Mouse (Mus musculus) thymus, postnatal 0 days (tissue): Measurements from ENCODE around the gene Prpsap1. TPM values are rescaled to one million over a fixed set of nuclear protein-coding genes. Genes with fewer than 3 reads are reported as not detected.
A peak's percentile ranks its signal among the peaks of the same experiment; 100 is the strongest.

ENCODE experiments used
- DNase-seq: peaks from one replicate; pipeline ENCODE4 v3.0.0-alpha.2; 2015; ENCODE audit warnings: low spot score
- polyA plus RNA-seq: library from polyadenylated mRNA; unstranded; fragments of >200 nt; fragmentation: Nextera tagmentation; extraction: Ambion mirVana; gene quantifications from 2 replicates; pipeline ENCODE4 v1.2.1, GENCODE M21; 2015

The Prpsap1 gene
- 90.9 and 96.6 TPM in 2 replicates for polyA plus RNA-seq

DNA sequence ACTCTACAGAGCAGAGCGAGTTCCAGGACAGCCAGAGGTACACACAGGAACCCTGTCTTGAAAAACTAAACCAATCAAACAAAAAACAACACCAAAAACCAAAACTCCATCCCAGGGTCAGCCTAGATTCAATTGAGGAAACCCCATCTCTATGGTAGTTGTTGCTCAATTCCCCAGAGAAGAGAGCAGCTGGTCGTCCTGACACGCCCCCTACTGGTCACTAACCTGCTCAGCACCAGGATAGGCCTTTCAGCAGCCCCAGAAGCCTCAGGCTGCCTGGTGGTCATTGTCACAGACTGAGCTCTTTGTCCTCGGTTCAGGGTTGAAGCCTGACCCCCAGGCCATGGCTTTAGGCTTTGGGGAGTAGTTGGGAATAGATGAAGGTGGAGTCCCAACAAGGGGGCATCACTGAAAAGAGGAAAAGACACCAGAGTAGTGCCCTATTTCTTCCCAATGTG is at the start of gene Prpsap1:
Prpsap1 (minus strand) TSS at position 408 of the 458 bp plus-strand sequence.
- peak; percentile 67 for DNase-seq

- peak; percentile 36 for DNase-seq
Observed at GRCm38 (mm10) chr11:116543110-116543509, 49.1 kb upstream of the Prpsap1 start.

DNA sequence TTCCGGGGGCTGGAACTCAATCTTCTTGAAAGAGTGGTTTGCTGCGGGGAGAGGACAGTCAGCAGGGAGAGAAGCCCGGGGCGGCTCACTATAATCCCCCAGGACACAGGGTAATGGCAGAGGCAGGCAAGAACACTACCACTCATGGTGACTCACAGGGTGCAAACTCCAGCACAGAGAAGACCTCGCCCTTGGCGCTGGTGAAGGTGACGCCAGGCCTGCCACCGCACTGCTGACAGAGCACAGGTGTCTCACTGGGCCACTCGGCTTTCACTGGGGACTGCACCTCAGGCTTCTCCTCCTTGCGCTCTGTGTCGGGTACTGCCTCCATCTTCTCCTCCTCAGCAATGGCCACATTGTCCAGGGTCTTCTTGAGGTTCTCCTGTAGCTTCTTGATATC is 47.2 kb upstream of the Prpsap1 start:
- DNase-seq: no peak

DNA sequence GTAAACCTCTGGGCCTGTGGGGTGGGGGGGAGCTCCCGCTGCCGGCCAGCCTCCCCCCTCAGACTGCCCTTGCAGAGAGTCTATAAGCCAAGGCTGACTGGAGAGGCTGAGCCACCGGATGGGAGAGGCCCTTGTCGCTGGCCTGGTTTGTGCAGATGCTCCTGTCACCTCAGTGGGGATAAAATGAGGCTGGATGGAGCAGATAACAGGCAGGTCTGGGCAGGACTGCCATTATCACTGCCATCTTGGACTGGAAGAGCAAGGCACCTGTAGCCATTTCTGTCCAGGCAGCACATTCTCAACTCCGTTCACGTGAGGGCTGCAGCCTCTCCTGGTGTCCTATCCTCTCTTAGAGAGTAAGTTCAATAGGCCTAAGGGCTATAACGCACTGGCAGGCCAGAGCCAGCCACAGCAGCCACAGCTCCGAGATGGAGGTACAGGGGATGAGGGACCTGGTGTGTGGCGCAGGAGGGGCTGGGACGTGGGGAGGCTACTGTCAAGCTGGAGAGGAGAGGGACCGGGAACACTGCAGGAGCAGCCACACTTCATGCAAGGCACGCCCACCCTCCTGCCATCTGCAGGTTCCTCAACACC is 44.2 kb upstream of the Prpsap1 start:
- no peak for DNase-seq

DNA sequence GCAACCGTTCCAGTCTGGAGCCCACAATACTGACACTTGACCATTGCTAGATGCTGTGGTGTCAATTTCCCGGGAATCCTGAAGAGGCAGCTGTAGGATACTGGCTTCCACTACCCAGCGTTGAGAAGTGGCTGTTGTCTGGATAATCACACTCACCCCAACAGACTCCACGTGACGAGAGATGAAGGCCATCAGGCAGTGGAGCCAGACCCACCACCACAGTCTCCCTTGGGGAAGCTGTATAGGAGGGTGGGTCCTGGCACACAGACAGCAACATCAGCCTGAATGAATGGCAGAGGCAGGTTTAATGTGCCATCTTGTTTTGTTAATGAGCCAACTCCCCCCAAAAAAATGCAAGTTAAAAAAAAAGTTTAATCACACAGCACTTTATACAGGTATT is 43.4 kb upstream of the Prpsap1 start:
- no peak for DNase-seq

DNA sequence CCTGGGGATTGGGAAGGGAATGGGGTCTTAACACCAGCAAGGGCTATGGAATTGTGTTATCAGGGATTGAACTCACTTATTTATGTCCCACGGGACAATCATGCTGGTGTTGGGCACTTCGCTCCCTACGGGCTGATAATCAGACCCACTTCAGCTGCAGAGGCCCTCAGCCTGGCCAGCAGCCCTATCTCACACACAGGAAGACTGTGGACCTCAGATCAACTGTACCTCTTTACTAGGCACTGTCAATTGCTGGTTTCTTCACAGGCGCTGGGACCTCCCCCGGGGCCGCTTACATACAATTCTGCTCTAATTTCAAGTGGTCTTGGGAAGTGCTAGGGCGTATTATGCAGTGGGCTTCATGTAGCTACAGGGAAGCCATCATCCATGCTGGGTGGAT is 42.7 kb upstream of the Prpsap1 start:
- no peak for DNase-seq

GRCm38 (mm10) chr11:116534154-116534865 is 40.3 kb upstream of the Prpsap1 start:
- DNase-seq: peak; percentile 71

- no peak for DNase-seq
Observed at GRCm38 (mm10) chr11:116533341-116534153, 39.5 kb upstream of the Prpsap1 start.

DNA sequence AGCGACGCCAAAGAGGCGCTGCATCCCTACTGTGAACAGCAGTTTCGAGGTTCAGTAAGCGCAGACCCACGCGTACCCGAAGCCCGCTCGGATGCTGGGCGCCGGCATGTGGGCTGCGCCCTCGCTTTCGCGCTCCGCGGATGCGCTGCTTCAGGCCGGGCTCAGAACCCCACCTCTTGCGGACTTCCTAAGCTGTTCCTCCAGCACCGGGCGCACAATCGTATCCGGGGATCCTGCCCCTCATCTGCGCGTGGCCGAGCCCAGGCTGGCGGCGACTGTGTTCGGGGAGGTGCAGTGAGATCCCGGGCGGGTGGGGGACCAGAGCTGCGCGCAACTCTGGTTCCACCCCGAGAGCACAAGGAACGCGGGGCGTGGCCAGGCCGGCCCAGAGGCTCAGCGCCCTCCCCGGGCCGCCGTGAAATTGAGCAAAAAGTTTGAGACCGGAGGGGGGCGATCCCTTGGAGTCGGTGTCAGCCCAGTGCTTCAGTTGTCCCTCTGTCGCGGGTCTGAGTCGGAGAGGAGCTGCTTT is 38.9 kb upstream of the Prpsap1 start:
- DNase-seq: peak; percentile 27

GRCm38 (mm10) chr11:116532262-116532809 is 38.3 kb upstream of the Prpsap1 start:
- DNase-seq: no peak

- no peak for DNase-seq
Observed at GRCm38 (mm10) chr11:116531371-116532191, 37.6 kb upstream of the Prpsap1 start.

GRCm38 (mm10) chr11:116530187-116531147 is 36.5 kb upstream of the Prpsap1 start, which contains the start of gene Sphk1:
Gene Sphk1, plus strand, starts transcription at chr11:116530925.
- no peak for DNase-seq

GRCm38 (mm10) chr11:116528636-116529320 is 34.8 kb upstream of the Prpsap1 start:
- no peak for DNase-seq

GRCm38 (mm10) chr11:116523699-116524189 is 29.7 kb upstream of the Prpsap1 start:
- DNase-seq: no peak

- DNase-seq: no peak
Observed at GRCm38 (mm10) chr11:116522886-116523698, 29.1 kb upstream of the Prpsap1 start.

DNA sequence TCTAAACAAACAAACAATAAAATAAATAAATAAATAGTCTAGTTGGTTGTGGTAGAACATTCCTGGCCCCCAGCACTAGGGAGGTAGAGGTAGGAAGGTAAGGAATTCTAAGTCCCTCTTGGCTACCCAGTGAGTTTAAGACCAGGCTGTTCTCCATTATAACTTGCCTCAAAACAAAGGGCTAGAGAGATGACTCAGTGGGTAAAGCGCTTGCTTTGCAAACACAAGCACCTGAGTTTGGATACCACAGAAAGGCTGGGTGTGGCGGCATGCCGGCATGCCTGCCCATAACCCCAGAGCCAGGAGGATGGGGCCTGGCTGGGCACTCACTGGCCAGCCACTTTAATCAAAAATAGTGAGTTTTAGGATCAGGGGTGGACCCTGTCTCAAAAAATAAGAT is 28.0 kb upstream of the Prpsap1 start:
- DNase-seq: no peak

DNA sequence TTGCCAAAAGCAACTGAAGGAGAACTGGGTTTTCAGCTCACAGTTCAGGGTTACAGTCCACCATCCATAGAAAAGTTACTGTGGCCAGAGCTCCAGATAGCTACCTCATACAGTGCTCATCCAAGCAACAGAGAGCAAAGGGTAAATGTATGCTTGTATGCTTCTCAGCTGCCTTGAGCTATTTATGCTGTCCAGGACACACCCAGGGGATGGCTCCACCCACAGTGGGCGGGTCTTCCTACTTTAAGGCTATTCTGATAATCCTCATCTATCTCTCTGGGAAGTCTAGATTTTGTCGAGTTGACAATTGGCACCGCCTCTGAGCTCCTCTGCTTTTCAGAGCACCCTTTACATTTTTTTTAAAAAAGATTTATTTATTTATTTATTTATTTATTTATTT is 27.1 kb upstream of the Prpsap1 start:
- no peak for DNase-seq

DNA sequence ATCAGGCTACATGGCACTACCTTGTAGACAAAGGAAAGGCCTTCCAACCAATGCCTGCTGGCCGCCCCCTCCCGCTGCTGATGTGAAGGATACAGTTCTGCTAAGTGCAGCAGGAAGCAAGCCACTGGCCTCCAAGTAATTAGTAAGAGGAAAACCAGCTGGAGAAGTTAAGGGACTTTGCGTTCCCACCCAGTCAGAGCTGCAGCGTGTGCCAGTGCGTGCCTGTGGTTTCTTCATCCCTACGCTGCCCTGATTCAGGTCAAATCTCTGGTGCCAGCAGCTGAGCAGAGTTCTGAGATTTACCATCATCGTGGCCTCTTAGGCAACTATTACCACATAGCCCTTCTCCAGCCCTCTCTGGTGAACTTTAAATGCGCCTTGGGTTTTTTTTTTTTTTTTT is 24.5 kb upstream of the Prpsap1 start:
- no peak for DNase-seq
